Mouse (Mus musculus) spleen, adult 2 months (tissue): ENCODE data around the gene Baiap2.

ENCODE experiments used
- CTCF ChIP-seq: fragments of 200-500 bp; IDR thresholded peaks from 2 replicates; pipeline ENCODE4 v1.5.1; 2011; ENCODE audit warnings: mild to moderate bottlenecking, inconsistent platforms; ENCODE audit not compliant: insufficient read depth, insufficient read length, insufficient replicate concordance; ENCODE audit errors: extremely low read depth
- POLR2A ChIP-seq: fragments of 200-500 bp; IDR thresholded peaks from 2 replicates; pipeline ENCODE4 v1.6.1; 2011; ENCODE audit warnings: low read depth, low read length, inconsistent platforms

- no peak for TF ChIP-seq CTCF
- no peak for TF ChIP-seq POLR2A
Measured at GRCm38 (mm10) chr11:119961511-119961910, 18.9 kb downstream of the Baiap2 start.
